Mouse (Mus musculus): ENCODE results near the gene Ugt1a2. TPM values are rescaled to one million over a fixed set of nuclear protein-coding genes. Genes with fewer than 3 reads are reported as not detected.
A peak's percentile ranks its signal among the peaks of the same experiment; 100 is the strongest.
"Not testable (repeated sequence)": the region's sequence is repeated elsewhere in the genome, so short reads cannot be mapped to it uniquely, and the experiment has no call there.

The Ugt1a2 gene
- total RNA-seq, 2 experiments from 2014 or later: not detected

DNA sequence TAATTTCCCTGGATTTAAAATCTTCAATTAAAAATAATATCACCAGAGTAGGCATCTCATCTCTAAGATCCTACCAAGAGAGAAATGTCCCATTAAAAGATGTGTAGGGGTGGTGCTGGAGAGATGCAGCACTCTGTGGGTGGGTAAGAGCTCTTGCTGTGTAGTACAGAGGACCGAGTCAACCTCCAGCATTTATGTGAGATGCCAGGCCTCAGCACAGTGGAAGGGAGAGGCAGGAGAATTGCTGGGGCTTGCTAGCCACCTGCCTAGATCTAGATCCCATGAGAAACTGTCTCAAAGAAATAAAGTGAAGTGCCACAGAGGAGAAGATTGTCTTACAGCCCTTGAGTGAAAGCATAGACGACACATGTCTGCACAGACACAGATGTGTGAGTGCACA lies 16.1 kb downstream of the Ugt1a2 start:
- no peak for DNase-seq
- intact Hi-C loops (cut with DNase I; ENCODE audit: low total_unique reads): no loop called here

DNA sequence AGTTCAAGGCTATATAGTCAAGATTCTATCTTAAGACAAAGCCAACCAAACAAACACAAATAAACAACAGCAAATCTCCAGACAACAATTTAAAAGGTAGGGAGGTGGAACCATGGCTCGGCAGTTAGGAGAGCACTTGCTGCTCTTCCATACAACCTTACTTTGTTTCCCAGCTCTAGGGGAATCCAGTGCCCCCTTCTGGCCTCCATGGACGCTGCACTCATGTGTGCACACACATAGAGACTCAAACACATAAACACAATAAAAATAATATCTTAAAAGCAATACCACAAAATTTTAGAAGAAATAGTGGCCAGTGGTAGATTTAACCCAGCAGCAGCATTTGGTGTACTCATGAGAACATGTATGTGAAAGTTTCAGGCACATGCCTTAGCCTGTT lies 16.7 kb downstream of the Ugt1a2 start:
- no peak for DNase-seq
- intact Hi-C loops (cut with DNase I; ENCODE audit: low total_unique reads): no loop called here

DNA sequence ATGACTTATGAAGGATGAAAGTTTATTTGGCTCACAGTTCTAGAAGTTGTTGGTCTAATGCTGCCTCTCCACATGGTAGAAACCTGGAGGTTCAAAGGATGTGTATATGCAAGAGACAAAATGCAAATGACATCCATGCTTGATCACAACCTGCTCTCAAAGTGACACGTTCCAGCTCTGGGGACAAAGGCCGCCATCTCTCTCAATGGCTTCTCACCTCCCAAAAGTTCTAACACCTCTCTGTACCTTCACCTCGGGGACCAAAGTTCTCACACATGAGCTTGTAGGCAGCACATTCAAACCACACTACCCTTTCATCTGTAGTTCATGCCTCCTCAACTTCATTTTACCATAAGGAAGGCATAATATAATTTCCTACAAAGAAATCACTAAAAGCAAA lies 17.2 kb downstream of the Ugt1a2 start:
- intact Hi-C loops (cut with DNase I; ENCODE audit: low total_unique reads): no loop called here
- no peak for DNase-seq

DNA sequence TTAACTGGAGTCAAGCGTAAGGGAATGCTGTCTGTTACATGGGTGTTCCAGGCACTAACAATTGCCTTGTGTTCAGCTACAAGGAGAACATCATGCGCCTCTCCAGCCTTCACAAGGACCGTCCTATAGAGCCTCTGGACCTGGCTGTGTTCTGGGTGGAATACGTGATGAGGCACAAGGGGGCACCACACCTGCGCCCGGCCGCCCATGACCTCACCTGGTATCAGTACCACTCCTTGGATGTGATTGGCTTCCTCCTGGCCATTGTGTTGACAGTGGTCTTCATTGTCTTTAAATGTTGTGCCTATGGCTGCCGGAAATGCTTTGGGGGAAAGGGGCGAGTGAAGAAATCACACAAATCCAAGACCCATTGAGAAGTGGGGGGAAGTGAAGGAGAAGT lies 17.6 kb downstream of the Ugt1a2 start:
- no peak for DNase-seq
- intact Hi-C loops (cut with DNase I; ENCODE audit: low total_unique reads): no loop called here

DNA sequence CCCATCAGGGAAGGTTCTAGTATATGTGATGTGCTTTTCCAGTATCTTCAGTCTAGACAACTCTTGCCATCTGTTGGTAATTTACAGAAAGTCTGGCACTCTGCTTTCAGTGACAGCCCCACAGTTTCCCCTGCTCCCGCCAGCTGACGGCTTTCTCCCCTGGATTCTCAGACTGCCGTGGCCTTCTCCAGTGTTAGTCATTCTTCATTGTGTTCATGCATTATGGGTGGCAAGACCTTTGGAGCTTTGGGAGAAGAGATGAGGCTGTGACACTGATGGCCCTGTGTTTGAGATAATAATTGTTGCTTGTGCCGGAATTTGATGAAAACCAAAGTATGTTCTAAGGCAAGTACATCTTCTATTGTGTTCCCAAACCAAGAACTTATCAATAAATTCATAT lies 18.2 kb downstream of the Ugt1a2 start:
- DNase-seq: no peak

DNA sequence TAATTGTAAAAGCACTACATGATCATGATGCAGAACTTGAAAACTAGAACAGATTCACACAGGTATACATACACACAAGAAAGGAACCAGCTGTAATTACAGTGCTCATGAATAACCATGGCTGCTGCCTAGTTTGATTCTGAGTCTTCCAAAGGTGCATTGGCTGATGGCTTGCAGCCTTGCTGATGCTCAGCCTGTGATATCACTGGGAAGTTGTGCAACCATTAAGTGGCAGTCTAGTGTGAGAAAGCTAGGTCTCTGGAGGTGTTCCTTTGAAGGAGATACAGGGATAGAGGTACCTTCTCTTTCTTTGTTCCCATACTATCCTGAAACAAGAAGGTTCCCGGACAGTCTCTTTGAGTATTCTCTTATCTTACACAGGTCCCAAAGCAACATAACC lies 18.7 kb downstream of the Ugt1a2 start:
- no peak for DNase-seq
- intact Hi-C loops (cut with DNase I; ENCODE audit: low total_unique reads): no loop called here

More for the DNA sequence above, 18.2 kb downstream of the Ugt1a2 start:
- intact Hi-C loops (cut with DNase I; ENCODE audit: low total_unique reads): no loop called here

DNA sequence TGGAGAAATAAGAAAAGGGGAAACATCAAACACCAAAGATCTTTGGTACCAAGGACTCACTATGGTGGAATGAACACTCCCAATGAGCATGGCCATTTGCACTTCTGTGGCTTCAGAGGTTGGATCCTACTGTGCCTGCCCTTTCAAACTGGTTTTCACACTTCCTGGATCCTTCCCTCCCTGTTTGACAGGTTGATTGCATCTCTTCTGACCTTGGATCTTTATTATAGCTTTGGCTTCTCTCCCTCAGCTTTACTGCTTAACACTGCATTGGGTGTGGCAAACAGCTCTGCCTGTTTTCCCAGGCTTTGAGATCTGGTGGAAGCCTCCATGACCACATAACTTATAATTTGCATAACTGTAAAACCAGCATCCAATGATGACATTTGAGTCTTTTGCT lies 19.9 kb downstream of the Ugt1a2 start:
- no peak for DNase-seq
- intact Hi-C loops (cut with DNase I; ENCODE audit: low total_unique reads): no loop called here

DNA sequence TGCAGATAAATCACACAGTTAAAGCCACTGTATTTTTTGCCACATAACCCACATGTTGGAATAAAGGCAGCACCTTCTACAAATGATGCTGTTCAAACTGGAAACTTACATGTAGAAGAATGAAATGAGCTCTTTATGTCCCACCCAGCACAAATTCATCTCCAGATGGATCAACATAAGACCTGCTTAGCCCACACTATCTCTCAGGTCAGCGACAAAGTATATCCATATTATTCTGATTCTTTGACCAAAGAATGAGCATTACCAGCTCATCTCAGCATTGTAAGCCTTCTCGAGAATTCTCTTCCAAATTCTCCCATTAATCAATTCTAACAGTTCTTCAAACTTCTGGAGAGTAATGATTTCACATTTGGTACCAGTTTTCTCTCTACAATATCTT lies 21.8 kb downstream of the Ugt1a2 start:
- intact Hi-C loops (cut with DNase I; ENCODE audit: low total_unique reads): no loop called here
- no peak for DNase-seq

DNA sequence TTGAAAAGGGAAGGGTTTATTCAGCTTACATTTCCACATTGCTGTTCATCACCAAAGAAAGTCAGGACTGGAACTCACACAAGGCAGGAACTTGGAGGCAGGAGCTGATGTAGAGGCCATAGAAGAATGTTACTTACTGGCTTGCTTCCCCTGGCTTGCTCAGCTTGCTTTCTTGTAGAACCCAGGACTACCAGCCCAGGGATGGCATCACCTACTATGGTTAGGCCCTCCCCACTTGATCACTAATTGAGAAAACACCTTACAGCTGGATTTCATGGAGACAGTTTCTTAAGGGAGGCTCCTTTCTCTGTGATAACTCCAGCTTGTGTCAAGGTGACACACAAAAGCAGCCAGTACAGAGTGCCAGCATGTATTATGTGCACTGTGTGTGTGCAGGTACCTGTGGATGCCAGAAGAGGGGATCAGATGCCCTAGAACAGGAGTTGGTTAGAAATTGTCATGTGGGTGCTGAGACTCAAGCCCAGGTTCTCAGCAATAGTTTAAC lies 22.7 kb downstream of the Ugt1a2 start:
- DNase-seq; intact Hi-C loops (cut with DNase I; ENCODE audit: low total_unique reads): not testable (repeated sequence)

DNA sequence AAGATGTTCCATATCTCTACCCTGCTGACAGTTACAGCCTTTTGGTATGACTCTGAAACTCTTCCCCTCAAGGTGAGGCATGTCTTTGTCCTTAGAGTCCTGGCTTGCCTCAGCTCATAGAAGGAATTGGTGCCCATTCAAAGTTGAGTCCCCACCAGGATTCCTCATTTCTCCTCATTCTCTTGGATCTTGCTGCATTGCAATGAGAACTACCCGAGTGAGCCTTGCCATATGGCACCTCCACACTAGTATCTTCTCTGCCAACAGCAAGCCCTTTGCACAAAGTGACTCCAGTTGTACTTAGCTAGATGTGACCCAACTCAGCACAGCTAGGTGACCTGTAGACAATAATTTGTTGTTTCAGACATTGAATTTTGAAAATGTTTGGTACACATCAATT lies 23.2 kb downstream of the Ugt1a2 start:
- DNase-seq: no peak
- intact Hi-C loops (cut with DNase I; ENCODE audit: low total_unique reads): no loop called here

DNA sequence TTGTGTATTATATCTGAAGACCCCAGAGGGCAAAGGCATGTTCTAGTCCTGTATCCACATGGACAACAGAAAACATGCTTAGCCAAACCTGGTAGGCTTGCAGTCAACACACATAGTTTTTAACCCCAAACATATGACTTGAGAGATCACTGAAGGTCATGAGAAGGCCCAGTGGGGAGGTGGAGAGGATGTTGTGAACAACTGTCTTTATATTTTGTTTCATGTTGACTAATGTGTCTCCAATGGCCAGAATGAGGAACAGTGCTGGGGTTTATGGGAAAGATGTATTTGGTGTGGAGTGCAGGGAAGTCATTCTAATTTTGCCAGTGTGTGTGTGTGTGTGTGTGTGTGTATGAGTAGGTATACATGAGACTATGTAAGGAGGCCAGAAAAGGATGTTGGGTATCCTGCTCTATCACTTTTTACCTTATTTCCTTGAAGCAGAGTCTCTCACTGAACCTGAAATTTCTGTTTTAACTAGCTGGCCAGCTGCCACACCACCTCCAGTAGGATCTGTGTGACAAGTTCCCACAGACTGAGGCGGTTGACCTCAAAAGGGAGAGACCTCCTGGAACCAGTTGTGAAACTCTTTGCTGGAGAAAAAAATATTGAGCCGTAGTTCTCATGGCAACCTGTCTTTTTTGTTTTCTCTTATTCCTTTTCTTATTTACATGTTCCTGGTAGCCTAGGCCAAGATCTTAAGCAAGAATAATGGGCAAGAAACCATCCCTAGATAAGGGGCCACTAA lies 23.8 kb downstream of the Ugt1a2 start:
- no peak for DNase-seq
- intact Hi-C loops (cut with DNase I; ENCODE audit: low total_unique reads): no loop called here

DNA sequence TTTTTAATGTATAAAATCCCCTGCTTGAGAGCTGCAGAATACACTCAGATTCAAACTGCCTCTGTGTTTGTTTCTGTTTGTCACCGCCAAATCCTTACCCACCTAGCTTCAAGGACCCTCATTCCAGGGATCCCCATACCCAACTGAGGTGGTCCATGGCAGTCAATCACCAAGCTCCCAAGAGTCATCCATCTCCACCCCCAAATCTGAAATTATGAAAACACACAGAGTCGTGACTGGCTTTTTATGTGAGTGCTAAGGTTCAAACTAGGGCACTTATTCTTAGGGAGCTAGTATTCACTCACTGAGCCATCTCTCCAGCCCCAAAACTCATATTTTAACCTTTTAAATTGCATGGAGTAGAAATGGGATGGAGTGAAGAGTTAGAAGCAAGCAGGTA lies 24.9 kb downstream of the Ugt1a2 start:
- intact Hi-C loops (cut with DNase I; ENCODE audit: low total_unique reads); DNase-seq: not testable (repeated sequence)

DNA sequence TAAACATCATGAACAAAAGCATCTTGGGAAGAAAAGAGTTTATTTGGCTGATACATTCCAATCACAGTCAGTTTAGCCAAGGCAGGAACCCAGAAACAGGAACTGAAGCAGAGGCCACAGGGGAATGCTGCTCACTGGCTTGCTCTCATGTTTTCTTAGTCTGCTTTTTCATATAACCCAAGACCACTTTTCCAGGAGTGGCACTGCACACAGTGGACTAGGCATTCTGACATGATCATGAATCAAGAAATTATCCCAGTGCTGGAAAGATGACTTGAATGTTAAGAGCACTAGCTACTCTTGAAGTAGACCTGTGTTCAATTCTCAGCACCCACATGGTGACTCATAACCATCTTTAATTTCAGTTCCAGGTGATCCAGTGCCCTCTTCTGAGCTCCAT lies 25.3 kb downstream of the Ugt1a2 start:
- no peak for DNase-seq
- intact Hi-C loops (cut with DNase I; ENCODE audit: low total_unique reads): no loop called here

DNA sequence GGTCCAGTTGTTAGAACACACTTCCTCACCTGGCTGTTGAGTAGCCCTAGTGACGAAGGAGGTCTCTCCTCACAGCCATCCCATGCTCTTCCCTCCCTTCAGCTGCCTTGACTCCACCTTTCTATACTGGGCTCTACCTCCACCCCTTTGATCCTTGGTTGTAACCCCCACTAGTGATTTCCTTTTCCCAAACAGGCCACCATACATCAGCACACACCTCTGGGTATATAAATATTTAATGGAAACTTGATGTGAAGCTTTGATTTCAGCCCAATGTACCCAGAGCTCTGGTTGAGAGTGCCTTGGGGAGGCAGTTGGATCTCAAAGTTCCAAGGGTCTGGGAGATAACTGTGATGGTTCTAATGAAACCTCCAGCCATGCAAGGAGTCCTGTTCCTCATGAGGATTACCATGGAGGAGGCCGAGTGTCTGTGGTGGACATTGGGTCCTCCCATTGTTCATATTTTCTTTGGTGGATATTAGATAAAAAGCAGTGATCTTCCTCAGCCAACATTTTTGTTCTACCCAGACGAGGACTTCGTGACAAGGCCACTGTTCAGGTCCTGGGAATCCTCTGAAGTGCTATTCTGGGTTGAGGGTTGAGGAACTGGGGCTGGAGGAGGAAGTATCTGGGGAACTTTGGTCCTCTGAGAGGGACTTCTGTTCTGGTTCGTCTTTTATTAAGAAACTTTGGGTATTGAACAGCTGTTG lies 26.4 kb downstream of the Ugt1a2 start, which contains the start of gene Mroh2a:
Gene Mroh2a (plus strand): TSS at position 317 of the 710 bp plus-strand sequence.
- DNase-seq: no peak
- intact Hi-C loops (cut with DNase I; ENCODE audit: low total_unique reads): no loop called here

DNA sequence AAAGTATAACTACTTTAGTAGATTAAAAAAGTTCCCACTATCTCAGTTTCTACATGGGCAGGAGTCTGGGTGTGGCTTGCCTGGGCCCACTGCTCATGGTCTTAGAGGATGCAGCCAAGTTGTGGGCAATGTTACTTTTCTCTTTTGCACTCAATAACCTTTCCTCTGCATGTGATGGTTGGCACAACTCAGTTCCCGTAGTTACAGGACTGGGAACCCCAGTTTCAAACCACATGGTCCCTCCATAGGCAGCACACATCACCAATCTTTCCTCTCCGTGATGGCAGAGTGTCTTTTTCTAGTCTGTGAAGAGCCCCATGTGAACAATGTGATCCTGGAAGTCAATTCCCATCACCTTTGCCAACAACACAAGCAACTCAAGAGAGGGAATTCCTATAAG lies 27.1 kb downstream of the Ugt1a2 start:
- DNase-seq: no peak
- intact Hi-C loops (cut with DNase I; ENCODE audit: low total_unique reads): no loop called here

DNA sequence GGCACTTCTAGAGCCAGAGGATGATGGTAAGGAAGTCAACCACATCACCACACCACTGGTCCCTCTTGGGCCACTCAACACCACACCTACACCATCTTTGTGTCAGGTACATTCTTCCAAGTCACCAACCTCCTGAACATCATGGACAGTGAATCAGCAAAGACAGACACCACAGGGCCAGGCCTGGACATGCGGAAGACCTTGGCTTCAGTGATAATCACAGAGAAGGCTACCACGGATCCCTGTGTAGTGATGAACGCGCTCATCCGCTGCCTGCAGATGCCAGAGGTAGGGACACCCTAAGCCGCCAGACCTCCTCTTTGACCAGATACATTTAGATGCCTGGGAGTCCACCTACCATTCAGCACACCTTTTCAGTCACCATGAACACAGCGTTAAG lies 27.7 kb downstream of the Ugt1a2 start:
- DNase-seq: no peak
- intact Hi-C loops (cut with DNase I; ENCODE audit: low total_unique reads): no loop called here

DNA sequence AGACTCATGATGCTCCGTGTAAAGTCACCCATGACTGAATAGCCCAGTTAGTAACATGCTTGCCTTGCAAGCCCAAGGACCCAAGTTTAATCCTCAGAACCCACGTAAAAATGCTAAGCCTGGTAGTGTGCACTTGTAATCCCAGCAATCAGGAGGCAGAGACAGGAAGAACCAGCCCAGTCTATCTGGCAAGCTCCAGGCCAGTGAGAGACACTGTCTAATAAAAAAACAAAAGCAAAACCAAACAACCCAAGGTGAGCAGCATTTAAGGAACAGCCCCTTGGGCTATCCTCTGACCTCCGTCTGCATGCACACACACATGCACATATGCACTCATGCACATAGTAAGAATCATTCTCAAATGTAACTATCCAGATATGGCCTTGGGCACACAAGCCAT lies 29.2 kb downstream of the Ugt1a2 start:
- intact Hi-C loops (cut with DNase I; ENCODE audit: low total_unique reads): no loop called here
- no peak for DNase-seq

DNA sequence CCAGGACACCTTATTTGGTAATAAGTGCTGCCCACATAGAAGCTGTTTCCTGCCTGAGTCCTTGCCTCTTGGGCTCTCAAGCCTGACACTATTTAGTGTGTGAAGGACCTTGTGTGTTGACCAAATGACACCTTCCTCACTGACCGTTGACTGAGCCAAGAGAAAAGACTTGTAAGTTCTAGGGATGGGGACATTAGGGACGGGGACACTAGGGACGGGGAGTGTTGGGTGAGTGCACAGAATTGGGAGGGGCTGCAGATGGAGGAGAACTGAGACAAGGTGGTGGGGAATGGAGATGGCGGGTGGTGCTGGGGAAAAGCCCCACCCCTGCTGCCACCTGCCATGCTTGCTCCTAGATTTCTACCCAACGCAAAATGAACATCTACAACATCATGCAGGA lies 29.6 kb downstream of the Ugt1a2 start:
- DNase-seq: no peak
- intact Hi-C loops (cut with DNase I; ENCODE audit: low total_unique reads): no loop called here

DNA sequence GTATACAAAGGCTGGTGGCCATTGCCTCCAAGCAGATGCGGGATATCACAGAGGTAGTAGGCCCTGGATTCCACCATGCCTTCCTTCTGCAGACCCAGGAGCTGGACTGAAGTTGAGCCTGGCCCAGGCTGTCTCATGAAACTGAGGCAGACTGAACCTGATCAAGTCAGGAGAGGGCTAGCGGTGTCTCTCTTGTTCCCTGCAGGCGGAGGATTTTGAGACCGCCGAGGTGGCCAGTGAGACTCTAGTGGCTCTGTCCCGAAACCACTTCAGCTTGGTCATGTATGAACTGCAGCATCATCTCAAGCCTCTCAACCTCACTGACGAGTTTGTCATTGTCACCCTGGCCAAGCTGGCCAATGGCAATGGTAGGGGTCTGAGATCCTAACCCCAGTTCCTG lies 30.0 kb downstream of the Ugt1a2 start:
- DNase-seq: no peak
- intact Hi-C loops (cut with DNase I; ENCODE audit: low total_unique reads): no loop called here

DNA sequence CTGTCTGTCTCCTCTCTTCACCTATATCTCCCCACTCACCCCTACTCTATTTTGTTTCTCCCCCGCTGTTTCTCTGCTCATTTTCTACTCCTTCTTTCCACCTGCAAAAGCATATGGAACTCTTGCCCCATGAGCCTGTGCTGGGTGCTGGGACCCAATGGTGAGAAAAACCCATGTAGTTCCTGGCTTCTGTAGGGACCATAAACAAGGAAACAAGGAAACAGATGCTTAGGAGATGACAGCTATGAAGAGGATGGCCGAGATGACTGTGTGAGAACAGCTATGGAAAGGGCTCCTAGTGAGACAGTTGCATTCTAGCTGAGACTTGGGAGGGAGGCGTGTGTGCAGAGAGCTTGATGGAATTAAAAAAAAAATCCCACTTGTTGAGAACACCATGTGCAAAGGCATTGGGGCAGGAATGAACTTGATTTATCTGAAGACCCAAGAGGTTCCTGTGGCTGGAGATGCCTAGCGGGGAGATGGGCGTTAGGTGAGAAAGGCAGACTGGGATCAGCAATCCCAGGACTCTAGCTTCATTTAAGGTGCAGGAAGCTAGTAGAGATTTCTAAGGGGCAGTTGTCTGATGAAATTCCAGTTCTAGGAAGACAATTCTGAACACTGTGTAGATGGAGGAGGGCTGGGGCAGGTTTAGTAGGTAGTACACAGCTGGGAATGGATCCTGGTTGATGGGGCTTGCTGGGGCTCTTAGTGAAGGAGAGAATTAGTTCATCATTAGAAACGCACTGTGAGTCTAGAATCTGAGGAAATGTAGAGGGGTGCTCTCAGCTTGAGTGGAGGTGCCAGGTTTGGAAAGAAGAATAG lies 30.8 kb downstream of the Ugt1a2 start:
- DNase-seq: peak; percentile 4
- intact Hi-C loops (cut with DNase I; ENCODE audit: low total_unique reads): no loop called here
